ENCODE assay signal across 9 mouse cellular contexts in genomic region chr1:38202475-38203183, GRCm38 (mm10).
DNase-seq lines count a peak whose midpoint lies in the region; ATAC-seq and TF ChIP-seq lines count a peak whose summit lies in the region.
"Had no signal": no experiment of that assay in that cellular context is flagged by ENCODE, and none has a peak within 500 bp of the region (broad histone marks: within the 10 kb centered on the region; RNA-seq: fewer than 3 reads in every experiment).

No protein-coding gene starts in this region.

- WGBS in small intestine, adult 2 months = 54% methylated on average over 10 of the region's 10 CpGs
- 81% methylated on average over 10 of the region's 10 CpGs for WGBS in hindbrain, embryonic 12.5 days

- H3K9me3 ChIP-seq in E14TG2a.4 (ENCODE audit: low read length) = peaks cover 13% of the 10 kb centered on the region
- H3K9me3 ChIP-seq in hindbrain, embryonic 12.5 days (replicated peaks) = no peaks in the 10 kb centered on the region
- H3K9me3 ChIP-seq: megakaryocyte, embryonic 14.5 days had no signal

- TF ChIP-seq CTCF in E14TG2a.4 (conservative IDR thresholded peaks at IDR 0.05; ENCODE audit: low read length) = peak; percentile 61
- peak; percentile 26; the same call in 1 of the 2 replicates for TF ChIP-seq CTCF in small intestine, adult 2 months (IDR thresholded peaks at IDR 0.05; ENCODE audit: extremely low read depth, insufficient read length, insufficient replicate concordance, low read depth, low read length)

- H3K36me3 ChIP-seq in E14TG2a.4 (ENCODE audit: insufficient read depth, low read length) = no peaks in the 10 kb centered on the region
- no peaks in the 10 kb centered on the region for H3K36me3 ChIP-seq in small intestine, adult 2 months (ENCODE audit: control insufficient read depth, insufficient read depth, low read length)
- peaks cover 20% of the 10 kb centered on the region for H3K36me3 ChIP-seq in hindbrain, embryonic 12.5 days

- peaks cover 24% of the 10 kb centered on the region for H3K4me1 ChIP-seq in E14TG2a.4 (replicated peaks; ENCODE audit: low read depth, low read length)
- no peaks in the 10 kb centered on the region for H3K4me1 ChIP-seq in small intestine, adult 2 months (ENCODE audit: control insufficient read depth, insufficient read depth, insufficient read length, low read length)
- H3K4me1 ChIP-seq in hindbrain, embryonic 12.5 days = peaks cover 33% of the 10 kb centered on the region
- H3K4me1 ChIP-seq: megakaryocyte, embryonic 14.5 days had no signal

- DNase-seq in layer of hippocampus, postnatal 10 days (ENCODE audit: low spot score in 2 of 2) = peak; percentile 32 to 54
- no peak for DNase-seq in layer of hippocampus, adult 9-11 months
- peak; percentile 45 for DNase-seq in adrenal gland, adult 2 months
- peak; percentile 33 for DNase-seq in kidney, adult 11 months
- DNase-seq in urinary bladder, postnatal 4 days (ENCODE audit: low spot score in 2 of 2) = no peak

- no peak for ATAC-seq in hindbrain, embryonic 12.5 days (ENCODE audit: low FRiP score)

- TF ChIP-seq POLR2A in small intestine, adult 2 months (IDR thresholded peaks at IDR 0.05; ENCODE audit: low read depth, low read length) = no peak

- no peak overlapping the region for H3K27ac ChIP-seq in small intestine, adult 2 months (ENCODE audit: insufficient read depth, low read depth, low read length)
- H3K27ac ChIP-seq in hindbrain, embryonic 12.5 days = no peak overlapping the region

- no peak overlapping the region for H3K9ac ChIP-seq in hindbrain, embryonic 12.5 days

- no peak overlapping the region for H3K4me2 ChIP-seq in hindbrain, embryonic 12.5 days (replicated peaks)

- 0 out of 2 replicates have a peak, but pooled peaks cover 3% of the 10 kb centered on the region for H3K27me3 ChIP-seq in E14TG2a.4 (ENCODE audit: insufficient read depth, low read length)
- no peaks in the 10 kb centered on the region for H3K27me3 ChIP-seq in small intestine, adult 2 months (ENCODE audit: control insufficient read depth, insufficient read depth, low read length)
- no peaks in the 10 kb centered on the region for H3K27me3 ChIP-seq in hindbrain, embryonic 12.5 days

- H3K4me3 ChIP-seq in E14TG2a.4 (replicated peaks; ENCODE audit: low read length) = no peak overlapping the region
- no peak overlapping the region for H3K4me3 ChIP-seq in small intestine, adult 2 months (ENCODE audit: low read depth, low read length)
- no peak overlapping the region for H3K4me3 ChIP-seq in hindbrain, embryonic 12.5 days
- H3K4me3 ChIP-seq: megakaryocyte, embryonic 14.5 days had no signal

Comparison
In these comparisons a context has a peak if more than half of its experiments do, and no peak if none do; other contexts are left out.
1. DNase-seq: peak in layer of hippocampus, postnatal 10 days (2 of 2), adrenal gland, adult 2 months (single experiment) and kidney, adult 11 months (single experiment); none in layer of hippocampus, adult 9-11 months (single experiment) and urinary bladder, postnatal 4 days (0 of 2).